Mouse (Mus musculus) hindbrain, embryonic 10.5 days (tissue): ENCODE measurements at regions not wholly inside any gene's neighbourhood (a gene's known extent, or its start where the extent isn't known, plus 50 kb on each side); places are given as distances from the start of the nearest gene placed in this dataset.

Source experiments
- DNase-seq: peaks from one replicate; pipeline ENCODE4 v3.0.0-alpha.2; 2017; ENCODE audit warnings: low spot score
- H3K27ac ChIP-seq: fragments of 300-500 bp; sonication (generic); 2 replicates; pipeline ENCODE4 v1.5.1; 2016; ENCODE audit warnings: mild to moderate bottlenecking, moderate library complexity
- H3K27me3 ChIP-seq: fragments of 300-500 bp; sonication (generic); 2 replicates; pipeline ENCODE4 v1.6.1; 2016; ENCODE audit warnings: mild to moderate bottlenecking; ENCODE audit not compliant: poor library complexity, insufficient read depth, severe bottlenecking
- H3K36me3 ChIP-seq: fragments of 300-500 bp; sonication (generic); 2 replicates; pipeline ENCODE4 v1.6.1; 2016; ENCODE audit warnings: mild to moderate bottlenecking, moderate library complexity
- H3K4me1 ChIP-seq: fragments of 300-500 bp; sonication (generic); replicated peaks from 2 replicates; pipeline ENCODE4 v1.6.1; 2016; ENCODE audit warnings: mild to moderate bottlenecking
- H3K4me3 ChIP-seq: fragments of 300-500 bp; sonication (generic); 2 replicates; pipeline ENCODE4 v1.5.1; 2016; ENCODE audit warnings: mild to moderate bottlenecking, moderate library complexity
- H3K9me3 ChIP-seq: fragments of 300-500 bp; sonication (generic); 2 replicates; pipeline ENCODE4 v1.6.1; 2016; ENCODE audit warnings: mild to moderate bottlenecking, moderate library complexity
- WGBS: fragments of 180-500 bp; shearing (Covaris S2); methylation state at CpG from one replicate; pipeline ENCODE4 v1.1.7; 2016; 5-methylcytosine and 5-hydroxymethylcytosine counted together

GRCm38 (mm10) chr15:97112452-97113200 lies 56.9 kb upstream of the Slc38a4 start:
- no peaks in the 10 kb centered on the region for H3K27me3 ChIP-seq
- no peak for DNase-seq
- H3K36me3 ChIP-seq, result no peaks in the 10 kb centered on the region
- no peaks in the 10 kb centered on the region for H3K9me3 ChIP-seq
- WGBS, result 88% methylated on average over 19 of the region's 19 CpGs
- peaks cover 5% of the 10 kb centered on the region; the same call in 1 of the 2 replicates for H3K4me1 ChIP-seq
- H3K27ac ChIP-seq, result no peak overlapping the region
- no peak overlapping the region for H3K4me3 ChIP-seq

- 79% methylated on average over 11 of the region's 11 CpGs for WGBS
- Histone ChIP-seq H3K27me3 (no peaks in the 10 kb centered on the region), H3K4me1 (peaks cover 5% of the 10 kb centered on the region; the same call in 1 of the 2 replicates), H3K36me3 (no peaks in the 10 kb centered on the region), H3K4me3 (no peak overlapping the region), H3K27ac (no peak overlapping the region), H3K9me3 (no peaks in the 10 kb centered on the region)
- no peak for DNase-seq
Measured at GRCm38 (mm10) chr15:97111320-97112192, 55.8 kb upstream of the Slc38a4 start.

- DNase-seq, result no peak
- Histone ChIP-seq H3K27me3 (no peaks in the 10 kb centered on the region), H3K4me1 (peaks cover 5% of the 10 kb centered on the region; the same call in 1 of the 2 replicates), H3K36me3 (no peaks in the 10 kb centered on the region), H3K4me3 (no peak overlapping the region), H3K27ac (no peak overlapping the region), H3K9me3 (no peaks in the 10 kb centered on the region)
- WGBS, result 59% methylated on average over 10 of the region's 10 CpGs
Measured at GRCm38 (mm10) chr15:97107779-97108178, 52.0 kb upstream of the Slc38a4 start.

GRCm38 (mm10) chr15:97106556-97106955 lies 50.8 kb upstream of the Slc38a4 start:
- Histone ChIP-seq H3K27me3 (no peaks in the 10 kb centered on the region), H3K4me1 (peaks cover 7% of the 10 kb centered on the region; the same call in 1 of the 2 replicates)

More at GRCm38 (mm10) chr15:97106556-97106955, 50.8 kb upstream of the Slc38a4 start:
- Histone ChIP-seq H3K27ac (no peak overlapping the region), H3K4me3 (no peak overlapping the region), H3K9me3 (no peaks in the 10 kb centered on the region), H3K36me3 (no peaks in the 10 kb centered on the region)
- WGBS, result 90% methylated on average over 6 of the region's 6 CpGs
- DNase-seq, result no peak
